Mouse (Mus musculus) hindbrain, embryonic 13.5 days (tissue): ENCODE results near the gene Hes7. TPM values are rescaled to one million over a fixed set of nuclear protein-coding genes. Genes with fewer than 3 reads are reported as not detected.
A peak's percentile ranks its signal among the peaks of the same experiment; 100 is the strongest.
"Not testable (repeated sequence)": the region's sequence is repeated elsewhere in the genome, so short reads cannot be mapped to it uniquely, and the experiment has no call there.

ENCODE experiments used
- ATAC-seq: fragments of 200-750 bp; cut with Nextera tagmentation; 2 replicates; pipeline ENCODE4 v1.8.0; 2017; ENCODE audit warnings: moderate TSS enrichment; ENCODE audit not compliant: low FRiP score
- H3K27ac ChIP-seq: fragments of 300-500 bp; sonication (generic); 2 replicates; pipeline ENCODE4 v1.5.1; 2015; ENCODE audit warnings: inconsistent platforms, mild to moderate bottlenecking, moderate library complexity
- H3K27me3 ChIP-seq: fragments of 300-500 bp; sonication (generic); 2 replicates; pipeline ENCODE4 v1.6.1; 2015; ENCODE audit warnings: mild to moderate bottlenecking, inconsistent platforms
- H3K36me3 ChIP-seq: fragments of 300-500 bp; sonication (generic); 2 replicates; pipeline ENCODE4 v1.6.1; 2015; ENCODE audit warnings: mild to moderate bottlenecking, inconsistent platforms
- H3K4me1 ChIP-seq: fragments of 300-500 bp; sonication (generic); replicated peaks from 2 replicates; pipeline ENCODE4 v1.6.1; 2015; ENCODE audit warnings: inconsistent platforms
- H3K4me2 ChIP-seq: fragments of 300-500 bp; sonication (generic); 2 replicates; pipeline ENCODE4 v1.6.1; 2015; ENCODE audit warnings: inconsistent platforms, mild to moderate bottlenecking, moderate library complexity
- H3K4me3 ChIP-seq: fragments of 300-500 bp; sonication (generic); 2 replicates; pipeline ENCODE4 v1.5.1; 2015; ENCODE audit warnings: mild to moderate bottlenecking, inconsistent platforms
- H3K9ac ChIP-seq: fragments of 300-500 bp; sonication (generic); 2 replicates; pipeline ENCODE4 v1.6.1; 2015; ENCODE audit warnings: mild to moderate bottlenecking, inconsistent platforms
- H3K9me3 ChIP-seq: fragments of 300-500 bp; sonication (generic); 2 replicates; pipeline ENCODE4 v1.6.1; 2016; ENCODE audit warnings: inconsistent platforms
- WGBS: fragments of 180-500 bp; shearing (Covaris S2); methylation state at CpG from one replicate; pipeline ENCODE4 v1.1.7; 2015; 5-methylcytosine and 5-hydroxymethylcytosine counted together
- polyA plus RNA-seq: library from polyadenylated mRNA; unstranded; fragments of >200 nt; fragmentation: Nextera tagmentation; extraction: Ambion mirVana; gene quantifications from 2 replicates; pipeline ENCODE4 v1.2.1, GENCODE M21; 2015

The Hes7 gene
- polyA plus RNA-seq, 1 experiment from 2014 or later = 0.26 TPM

GRCm38 (mm10) chr11:69089616-69090290 is 30.5 kb upstream of the Hes7 start:
- peak overlapping the region; percentile 98; the same call in 1 of the 2 replicates for H3K27ac ChIP-seq
- WGBS = 89% methylated on average over 12 of the region's 12 CpGs
- ATAC-seq = no peak
- no peaks in the 10 kb centered on the region for H3K27me3 ChIP-seq
- peak overlapping the region; percentile 96 for H3K4me2 ChIP-seq
- peaks cover 28% of the 10 kb centered on the region for H3K36me3 ChIP-seq
- peak overlapping the region; percentile 98 for H3K4me3 ChIP-seq
- peaks cover 49% of the 10 kb centered on the region for H3K4me1 ChIP-seq
- peak overlapping the region; percentile 100 for H3K9ac ChIP-seq
- H3K9me3 ChIP-seq = no peaks in the 10 kb centered on the region

- H3K36me3 ChIP-seq = peaks cover 28% of the 10 kb centered on the region
- no peaks in the 10 kb centered on the region for H3K9me3 ChIP-seq
- 0 out of 2 replicates have a peak overlapping the region, but pooled peaks have one; percentile 2 for H3K27ac ChIP-seq
- peak overlapping the region; percentile 100 for H3K9ac ChIP-seq
- peaks cover 53% of the 10 kb centered on the region for H3K4me1 ChIP-seq
- no peaks in the 10 kb centered on the region for H3K27me3 ChIP-seq
- no peak for ATAC-seq
- H3K4me3 ChIP-seq = peak overlapping the region; percentile 98; the same call in 1 of the 2 replicates
- peak overlapping the region; percentile 96 for H3K4me2 ChIP-seq
- WGBS = 65% methylated on average over 5 of the region's 6 CpGs
Measured at GRCm38 (mm10) chr11:69090367-69090766, 29.8 kb upstream of the Hes7 start.

- Histone ChIP-seq H3K4me1 (peaks cover 66% of the 10 kb centered on the region), H3K9me3 (no peaks in the 10 kb centered on the region), H3K27me3 (0 out of 2 replicates have a peak, but pooled peaks cover 2% of the 10 kb centered on the region), H3K9ac (no peak overlapping the region), H3K27ac (no peak overlapping the region), H3K36me3 (peaks cover 28% of the 10 kb centered on the region), H3K4me2 (no peak overlapping the region), H3K4me3 (no peak overlapping the region)
- whole genome bisulfite sequencing = 70% methylated on average over 7 of the region's 7 CpGs
- no peak for ATAC-seq
Measured at GRCm38 (mm10) chr11:69091566-69092385, 28.4 kb upstream of the Hes7 start.

- Histone ChIP-seq H3K36me3 (peaks cover 28% of the 10 kb centered on the region), H3K4me1 (peaks cover 68% of the 10 kb centered on the region)
- WGBS = 9% methylated on average over 3 of the region's 3 CpGs
Measured at GRCm38 (mm10) chr11:69092386-69092751, 27.8 kb upstream of the Hes7 start.

GRCm38 (mm10) chr11:69092871-69093270 is 27.3 kb upstream of the Hes7 start:
- Histone ChIP-seq H3K9ac (no peak overlapping the region), H3K27ac (no peak overlapping the region), H3K4me3 (no peak overlapping the region), H3K4me2 (no peak overlapping the region), H3K36me3 (peaks cover 28% of the 10 kb centered on the region), H3K9me3 (no peaks in the 10 kb centered on the region), H3K27me3 (0 out of 2 replicates have a peak, but pooled peaks cover 2% of the 10 kb centered on the region), H3K4me1 (peaks cover 68% of the 10 kb centered on the region)
- ATAC-seq = no peak
- 93% methylated on average over 4 of the region's 4 CpGs for WGBS

More at GRCm38 (mm10) chr11:69092386-69092751, 27.8 kb upstream of the Hes7 start:
- Histone ChIP-seq H3K9me3 (no peaks in the 10 kb centered on the region), H3K4me2 (no peak overlapping the region), H3K27me3 (0 out of 2 replicates have a peak, but pooled peaks cover 2% of the 10 kb centered on the region), H3K27ac (no peak overlapping the region), H3K9ac (no peak overlapping the region), H3K4me3 (no peak overlapping the region)
- ATAC-seq = no peak

GRCm38 (mm10) chr11:69093856-69094255 is 26.3 kb upstream of the Hes7 start:
- H3K27ac ChIP-seq = peak overlapping the region; percentile 82; the same call in 1 of the 2 replicates
- ATAC-seq, H3K9me3 ChIP-seq, H3K27me3 ChIP-seq, H3K4me3 ChIP-seq, H3K9ac ChIP-seq, H3K4me2 ChIP-seq: not testable (repeated sequence)
- 89% methylated on average over 7 of the region's 7 CpGs for WGBS
- peaks cover 28% of the 10 kb centered on the region for H3K36me3 ChIP-seq
- peaks cover 75% of the 10 kb centered on the region for H3K4me1 ChIP-seq

GRCm38 (mm10) chr11:69094697-69095429 is 25.3 kb upstream of the Hes7 start, which contains the start of gene Per1:
Gene Per1, plus strand, starts transcription at chr11:69095217.
- Histone ChIP-seq H3K9me3 (no peaks in the 10 kb centered on the region), H3K9ac (peak within 1 kb of the TSS; percentile 72), H3K4me3 (peak within 1 kb of the TSS; percentile 47), H3K36me3 (peaks cover 26% of the 10 kb centered on the region), H3K27me3 (0 out of 2 replicates have a peak, but pooled peaks cover 2% of the 10 kb centered on the region), H3K4me2 (peak within 1 kb of the TSS; percentile 97), H3K27ac (peak within 1 kb of the TSS; percentile 82), H3K4me1 (peaks cover 76% of the 10 kb centered on the region)
- under 1% methylated on average over 37 of the region's 37 CpGs for WGBS
- ATAC-seq = peak; percentile 92

GRCm38 (mm10) chr11:69095511-69096231 is 24.5 kb upstream of the Hes7 start:
- WGBS = 3% methylated on average over 27 of the region's 27 CpGs
- H3K36me3 ChIP-seq = peaks cover 18% of the 10 kb centered on the region
- peak overlapping the region; percentile 82 for H3K27ac ChIP-seq
- H3K4me1 ChIP-seq = peaks cover 76% of the 10 kb centered on the region
- H3K4me2 ChIP-seq = peak overlapping the region; percentile 97
- H3K9ac ChIP-seq = peak overlapping the region; percentile 72
- H3K4me3 ChIP-seq = peak overlapping the region; percentile 47
- 0 out of 2 replicates have a peak, but pooled peaks cover 2% of the 10 kb centered on the region for H3K27me3 ChIP-seq
- H3K9me3 ChIP-seq = no peaks in the 10 kb centered on the region
- ATAC-seq = no peak

- 0 out of 2 replicates have a peak, but pooled peaks cover 2% of the 10 kb centered on the region for H3K27me3 ChIP-seq
- peaks cover 20% of the 10 kb centered on the region for H3K36me3 ChIP-seq
- ATAC-seq = no peak
- peak overlapping the region; percentile 47 for H3K4me3 ChIP-seq
- peak overlapping the region; percentile 97 for H3K4me2 ChIP-seq
- 14% methylated on average over 9 of the region's 9 CpGs for WGBS
- peaks cover 73% of the 10 kb centered on the region for H3K4me1 ChIP-seq
- peak overlapping the region; percentile 75 for H3K9ac ChIP-seq
- H3K9me3 ChIP-seq = no peaks in the 10 kb centered on the region
- H3K27ac ChIP-seq = peak overlapping the region; percentile 88
Measured at GRCm38 (mm10) chr11:69096360-69096986, 23.7 kb upstream of the Hes7 start.

- Histone ChIP-seq H3K4me2 (peak overlapping the region; percentile 97), H3K36me3 (peaks cover 23% of the 10 kb centered on the region), H3K4me1 (peaks cover 66% of the 10 kb centered on the region), H3K27me3 (0 out of 2 replicates have a peak, but pooled peaks cover 2% of the 10 kb centered on the region), H3K27ac (peak overlapping the region; percentile 88), H3K4me3 (peak overlapping the region; percentile 32), H3K9me3 (no peaks in the 10 kb centered on the region), H3K9ac (peak overlapping the region; percentile 75)
- WGBS = 2% methylated on average over 29 of the region's 29 CpGs
- no peak for ATAC-seq
Measured at GRCm38 (mm10) chr11:69096987-69097900, 23.0 kb upstream of the Hes7 start.
